Mouse (Mus musculus) embryo, embryonic 10 days (tissue): Measurements from ENCODE around the gene Gbp2b.
"Not testable (repeated sequence)": the region's sequence is repeated elsewhere in the genome, so short reads cannot be mapped to it uniquely, and the experiment has no call there.

Source experiments
- DNase-seq: peaks from one replicate; pipeline ENCODE4 v3.0.0-alpha.2; 2015; ENCODE audit warnings: low spot score

Gene Gbp2b

DNA sequence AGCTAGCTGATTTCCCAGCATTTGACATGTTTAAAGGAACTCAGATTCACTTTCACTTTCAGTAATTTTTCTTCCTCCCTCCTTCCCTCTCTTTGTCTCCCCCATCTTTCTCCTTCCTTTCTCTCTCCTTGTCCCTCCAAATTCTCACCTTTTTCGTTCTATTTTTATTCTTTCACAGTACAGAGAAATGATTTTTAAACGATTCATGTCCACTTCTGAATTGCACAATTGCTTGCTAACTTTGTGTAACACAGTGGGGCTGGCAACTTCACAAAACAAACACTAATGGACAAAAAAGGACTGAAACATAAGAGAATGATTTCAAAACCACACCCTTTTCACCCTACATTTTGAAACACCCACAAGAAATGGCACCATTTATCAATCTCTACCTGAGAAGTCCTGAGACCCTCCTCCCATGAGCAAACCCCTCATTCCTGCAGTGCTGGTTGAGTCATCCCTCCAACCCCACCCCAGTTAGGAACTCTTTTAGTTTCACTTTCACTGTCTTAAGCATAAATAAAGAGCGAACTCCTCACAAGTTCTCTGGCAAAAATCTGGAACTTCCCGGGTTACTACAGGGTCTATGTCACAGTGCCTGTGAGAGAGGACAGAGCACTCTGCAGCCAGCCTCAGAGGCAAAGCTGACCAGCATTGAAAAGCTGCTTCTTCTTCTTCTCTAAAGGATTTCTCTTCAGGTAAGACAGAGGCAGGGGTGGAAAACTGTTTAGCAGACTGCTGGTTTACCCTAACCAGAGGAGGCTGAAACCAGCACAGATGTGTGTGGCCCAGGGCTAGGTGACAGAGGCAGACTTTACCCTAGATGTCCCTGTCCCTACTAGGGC, 25.7 kb downstream of the Gbp2b start, which contains the start of gene Gbp2:
TSS of gene Gbp2 (plus strand) at position 492 of the 845 bp plus-strand sequence.
- DNase-seq: no peak

DNA sequence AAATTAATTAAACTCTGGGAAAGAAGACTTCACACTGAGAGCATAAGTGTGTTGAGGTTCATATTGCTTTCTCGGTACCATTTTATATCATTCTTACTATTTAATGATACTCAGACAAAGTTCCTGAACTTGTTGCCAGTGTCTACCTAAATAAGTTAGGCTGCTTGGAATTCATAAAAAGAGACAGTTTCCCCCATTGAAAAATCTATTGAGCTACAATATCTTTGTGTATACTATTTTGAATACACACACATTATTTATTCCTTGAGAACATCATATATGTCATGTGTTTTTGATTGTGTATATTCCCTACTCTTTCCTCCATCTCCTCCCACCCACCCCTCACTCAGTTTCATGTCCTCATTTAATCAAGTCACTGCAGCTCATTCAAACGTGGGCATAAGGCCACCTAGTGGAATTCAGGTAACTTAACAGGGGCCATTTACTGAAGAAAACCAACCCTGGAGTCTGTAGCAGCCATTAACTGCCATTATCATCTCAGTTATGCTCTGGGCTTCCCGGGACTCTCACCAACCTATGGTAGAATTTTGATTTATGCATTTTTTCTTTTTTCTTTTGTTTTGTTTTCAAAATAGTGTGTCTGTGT, 26.4 kb downstream of the Gbp2b start:
- no peak for DNase-seq

DNA sequence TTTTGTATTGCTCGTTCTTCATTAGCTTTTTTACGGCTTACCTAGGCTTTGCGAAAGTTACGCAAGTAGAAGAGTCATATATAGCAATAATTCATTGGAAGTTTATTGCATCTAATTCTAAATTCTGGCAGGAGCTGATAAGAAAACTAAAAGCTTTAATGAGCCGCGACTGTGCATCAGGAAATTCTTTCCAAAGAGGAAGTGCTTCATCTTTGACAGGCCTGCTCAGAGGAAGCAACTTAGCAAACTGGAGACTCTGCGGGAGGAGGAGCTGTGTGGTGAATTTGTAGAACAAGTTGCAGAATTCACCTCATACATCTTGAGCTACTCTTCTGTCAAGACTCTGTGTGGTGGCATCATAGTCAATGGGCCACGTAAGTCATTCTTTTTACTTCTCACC, 35.7 kb downstream of the Gbp2b start:
- DNase-seq: no peak

DNA sequence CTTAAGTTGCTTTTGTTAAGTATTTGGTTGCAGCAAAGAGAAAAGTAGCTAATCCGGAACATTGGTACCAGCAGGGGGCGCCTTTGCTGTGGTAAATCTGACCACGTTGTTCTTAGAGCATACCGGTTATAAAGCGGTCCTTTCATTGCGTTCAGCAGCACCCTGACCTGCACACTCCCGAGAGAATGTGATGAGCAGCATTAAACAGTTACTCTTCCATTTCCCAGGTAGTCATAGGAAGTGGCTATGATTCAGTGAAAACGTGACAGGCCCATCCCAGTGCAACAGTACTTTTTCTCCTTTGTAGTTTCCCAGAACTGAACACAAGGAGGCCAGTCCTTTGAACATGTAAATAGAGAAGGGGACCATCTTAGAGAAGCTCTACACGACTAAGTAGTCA, 45.6 kb downstream of the Gbp2b start:
- DNase-seq: peak; percentile 78

DNA sequence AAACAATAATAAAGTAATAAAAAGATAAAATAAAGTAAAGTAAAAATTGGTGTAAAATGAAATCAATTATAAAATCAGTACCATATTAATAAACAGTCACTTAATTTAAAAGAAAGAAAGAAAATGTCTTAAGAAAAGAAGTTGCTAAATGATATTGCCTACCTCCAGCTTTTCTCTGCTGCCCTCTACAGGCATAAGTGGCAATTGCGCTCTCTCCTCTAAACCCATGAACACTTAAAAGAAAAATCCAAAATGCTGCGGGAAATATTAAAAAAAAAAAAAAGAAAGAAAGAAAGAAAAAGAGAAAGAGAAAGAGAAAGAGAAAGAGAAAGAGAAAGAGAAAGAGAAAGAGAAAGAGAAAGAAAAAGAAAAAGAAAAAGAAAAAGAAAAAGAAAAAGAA, 51.3 kb downstream of the Gbp2b start:
- DNase-seq: peak; percentile 74

DNA sequence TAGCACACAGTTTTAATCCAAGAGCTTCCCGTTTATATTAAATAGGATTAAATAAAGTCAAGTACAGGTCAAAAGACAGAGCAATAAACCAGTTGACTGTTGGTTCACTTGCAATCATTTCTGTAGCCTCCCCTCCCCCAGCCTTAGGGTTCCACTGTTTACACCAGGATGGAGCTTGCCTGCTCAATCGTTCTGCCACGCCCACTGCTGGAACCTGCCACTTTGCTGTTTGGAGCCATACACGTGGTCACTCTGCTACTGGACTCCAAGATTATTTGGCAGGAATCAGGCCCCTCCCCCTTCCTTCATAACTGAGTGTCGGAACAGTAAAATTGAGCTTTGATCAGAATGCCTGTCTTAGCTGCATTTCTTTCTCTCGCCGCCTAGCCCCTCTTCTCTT, 53.2 kb downstream of the Gbp2b start:
- DNase-seq: not testable (repeated sequence)

DNA sequence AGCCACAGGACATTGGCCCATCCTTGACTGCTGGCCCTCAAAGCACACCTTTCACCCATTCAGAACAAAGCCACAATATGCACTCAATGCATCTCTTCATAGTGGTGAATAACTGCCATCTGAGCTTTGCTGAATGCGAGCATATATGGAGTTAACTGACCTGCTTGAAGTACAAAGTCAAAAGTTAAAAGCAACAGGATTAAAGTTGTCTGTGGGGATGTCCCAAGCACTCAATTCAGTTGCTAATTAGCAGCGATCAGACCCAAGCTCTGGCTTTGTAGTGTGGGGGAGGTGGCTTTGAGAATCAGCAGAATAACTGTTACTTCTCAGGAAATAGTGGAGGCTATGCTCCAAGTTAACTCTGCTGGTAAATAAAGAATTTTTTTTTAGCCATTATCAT, 55.6 kb downstream of the Gbp2b start:
- DNase-seq: no peak

DNA sequence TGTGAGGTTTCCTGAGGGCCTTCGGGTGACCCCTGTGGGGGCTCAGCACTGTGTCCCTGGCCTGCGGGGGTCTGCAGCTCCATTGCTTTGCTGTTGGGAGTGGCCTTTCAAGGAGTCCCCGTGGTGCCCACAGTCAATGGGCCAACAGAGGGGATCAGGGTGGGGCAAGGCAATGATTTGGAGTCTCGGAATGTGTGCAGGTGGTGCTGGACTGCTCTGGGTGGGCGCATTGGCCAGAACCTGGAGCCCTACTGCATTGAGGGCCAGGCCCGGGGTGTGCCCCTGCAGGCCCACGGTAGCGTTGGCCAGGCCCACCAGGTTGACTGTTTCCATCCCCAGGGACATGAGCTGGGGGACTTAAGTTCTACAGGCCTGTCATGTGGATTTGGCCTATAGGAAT, 70.1 kb downstream of the Gbp2b start:
- DNase-seq: no peak
